Mouse (Mus musculus): ENCODE results near the gene Cd3d. TPM values are rescaled to one million over a fixed set of nuclear protein-coding genes. Genes with fewer than 3 reads are reported as not detected.
A peak's percentile ranks its signal among the peaks of the same experiment; 100 is the strongest.
"Not testable (repeated sequence)": the region's sequence is repeated elsewhere in the genome, so short reads cannot be mapped to it uniquely, and the experiment has no call there.

Gene Cd3d
- 0.45 TPM in 1 of 2 replicates, not detected in the other for polyA plus RNA-seq (2015; fragmentation: Nextera tagmentation; extraction: Ambion mirVana)

DNA sequence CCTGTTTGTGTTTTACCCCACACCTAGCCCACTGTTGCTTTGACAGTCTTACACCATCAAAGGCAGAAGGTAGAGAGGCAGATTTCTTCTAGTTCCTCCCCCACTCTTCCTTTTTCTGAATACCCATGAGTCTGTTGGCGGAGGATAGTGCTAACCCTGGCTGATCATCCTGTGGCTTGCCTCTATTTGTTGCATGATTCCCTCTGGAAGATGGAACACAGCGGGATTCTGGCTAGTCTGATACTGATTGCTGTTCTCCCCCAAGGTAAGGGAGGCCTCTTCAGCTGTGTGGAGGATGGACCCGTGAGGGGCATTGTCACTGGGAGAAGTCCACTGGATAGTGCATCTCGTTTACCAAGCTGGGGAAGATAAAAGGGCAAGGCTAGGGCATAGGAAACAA lies at the start of gene Cd3d:
Gene Cd3d (plus strand): TSS at position 111 of the 400 bp plus-strand sequence.
- no peak within 1 kb of the TSS for H3K27ac ChIP-seq (replicated peaks)
- no peak within 1 kb of the TSS for H3K4me3 ChIP-seq
- H3K4me1 ChIP-seq = no peaks in the 10 kb centered on the region
- H3K27me3 ChIP-seq (replicated peaks) = peaks cover 46% of the 10 kb centered on the region
- WGBS = 67% methylated on average over 4 of the region's 4 CpGs
- H3K9ac ChIP-seq = no peak within 1 kb of the TSS
- H3K9me3 ChIP-seq = no peaks in the 10 kb centered on the region
- no peak for ATAC-seq (ENCODE audit: extremely low read depth, insufficient number of reproducible peaks, low FRiP score, low TSS enrichment)
- H3K36me3 ChIP-seq = no peaks in the 10 kb centered on the region
- no peak within 1 kb of the TSS for H3K4me2 ChIP-seq

GRCm38 (mm10) chr9:44941756-44942155 lies 39.8 kb upstream of the Cd3d start:
- no peak overlapping the region for H3K4me2 ChIP-seq
- 61% methylated on average over 4 of the region's 4 CpGs for WGBS
- H3K36me3 ChIP-seq = peaks cover 98% of the 10 kb centered on the region

GRCm38 (mm10) chr9:44942421-44942820 lies 39.2 kb upstream of the Cd3d start:
- H3K27ac ChIP-seq (replicated peaks) = 0 out of 2 replicates have a peak overlapping the region, but pooled peaks have one; percentile 12
- H3K4me3 ChIP-seq = no peak overlapping the region
- no peak for ATAC-seq (ENCODE audit: extremely low read depth, insufficient number of reproducible peaks, low FRiP score, low TSS enrichment)
- no peak overlapping the region for H3K4me2 ChIP-seq
- H3K36me3 ChIP-seq = peaks cover 98% of the 10 kb centered on the region
- no peak overlapping the region for H3K9ac ChIP-seq
- no peaks in the 10 kb centered on the region for H3K27me3 ChIP-seq (replicated peaks)
- H3K4me1 ChIP-seq = peaks cover 7% of the 10 kb centered on the region
- H3K9me3 ChIP-seq = no peaks in the 10 kb centered on the region
- WGBS = 83% methylated on average over 4 of the region's 4 CpGs

More at GRCm38 (mm10) chr9:44941756-44942155, 39.8 kb upstream of the Cd3d start:
- Histone ChIP-seq H3K4me3 (no peak overlapping the region), H3K27me3 (replicated peaks) (no peaks in the 10 kb centered on the region), H3K4me1 (peaks cover 7% of the 10 kb centered on the region), H3K27ac (replicated peaks) (0 out of 2 replicates have a peak overlapping the region, but pooled peaks have one; percentile 12), H3K9me3 (no peaks in the 10 kb centered on the region), H3K9ac (no peak overlapping the region)
- no peak for ATAC-seq (ENCODE audit: extremely low read depth, insufficient number of reproducible peaks, low FRiP score, low TSS enrichment)

- H3K4me1 ChIP-seq = peaks cover 7% of the 10 kb centered on the region
- H3K4me2 ChIP-seq = no peak overlapping the region
- no peaks in the 10 kb centered on the region for H3K9me3 ChIP-seq
- no peak overlapping the region for H3K27ac ChIP-seq (replicated peaks)
- H3K9ac ChIP-seq = no peak overlapping the region
- H3K27me3 ChIP-seq (replicated peaks) = no peaks in the 10 kb centered on the region
- no peak for ATAC-seq (ENCODE audit: extremely low read depth, insufficient number of reproducible peaks, low FRiP score, low TSS enrichment)
- no peak overlapping the region for H3K4me3 ChIP-seq
- 86% methylated on average over 7 of the region's 7 CpGs for WGBS
- H3K36me3 ChIP-seq = peaks cover 98% of the 10 kb centered on the region
Observed at GRCm38 (mm10) chr9:44946185-44946695, 35.3 kb upstream of the Cd3d start.

DNA sequence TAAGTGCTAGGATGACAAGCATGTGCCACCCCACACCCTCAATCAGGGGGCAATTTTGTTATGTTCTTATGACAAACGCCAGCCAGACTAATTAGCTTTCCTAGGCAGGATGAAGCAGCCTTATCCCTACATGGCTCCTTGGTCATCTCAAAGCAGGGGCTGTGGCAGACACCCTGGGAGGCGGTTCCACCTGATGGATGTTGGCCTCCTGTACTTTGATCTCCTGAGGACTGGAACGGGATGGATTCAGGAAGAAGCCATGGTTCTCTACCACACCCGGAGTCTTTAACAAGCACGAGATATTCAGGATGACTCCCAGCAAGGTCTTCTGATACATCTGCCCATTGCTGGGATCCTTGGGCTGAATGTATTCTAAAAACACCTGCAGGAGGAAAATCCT lies 33.8 kb upstream of the Cd3d start:
- Histone ChIP-seq H3K4me3 (no peak overlapping the region), H3K36me3 (peaks cover 98% of the 10 kb centered on the region), H3K4me2 (no peak overlapping the region), H3K27ac (replicated peaks) (no peak overlapping the region), H3K9ac (no peak overlapping the region), H3K9me3 (no peaks in the 10 kb centered on the region), H3K27me3 (replicated peaks) (no peaks in the 10 kb centered on the region), H3K4me1 (no peaks in the 10 kb centered on the region; the same call in 1 of the 2 replicates)
- 87% methylated on average over 5 of the region's 5 CpGs for WGBS
- ATAC-seq (ENCODE audit: extremely low read depth, insufficient number of reproducible peaks, low FRiP score, low TSS enrichment) = no peak

GRCm38 (mm10) chr9:44954432-44954831 lies 27.2 kb upstream of the Cd3d start:
- no peaks in the 10 kb centered on the region for H3K27me3 ChIP-seq (replicated peaks)
- peaks cover 94% of the 10 kb centered on the region for H3K36me3 ChIP-seq

GRCm38 (mm10) chr9:44965126-44965832 lies 16.3 kb upstream of the Cd3d start, which contains the start of gene Ube4a:
Ube4a (minus strand) TSS chr9:44965600.
- H3K27me3 ChIP-seq (replicated peaks) = peaks cover 4% of the 10 kb centered on the region
- no peaks in the 10 kb centered on the region for H3K9me3 ChIP-seq
- H3K4me1 ChIP-seq = peaks cover 16% of the 10 kb centered on the region
- H3K4me2 ChIP-seq = peak within 1 kb of the TSS; percentile 95
- H3K27ac ChIP-seq (replicated peaks) = peak within 1 kb of the TSS; percentile 60
- H3K9ac ChIP-seq = peak within 1 kb of the TSS; percentile 91
- peaks cover 32% of the 10 kb centered on the region for H3K36me3 ChIP-seq
- 1% methylated on average over 39 of the region's 39 CpGs for WGBS
- H3K4me3 ChIP-seq = peak within 1 kb of the TSS; percentile 89
- ATAC-seq (ENCODE audit: extremely low read depth, insufficient number of reproducible peaks, low FRiP score, low TSS enrichment) = peak; percentile 86

More at GRCm38 (mm10) chr9:44954432-44954831, 27.2 kb upstream of the Cd3d start:
- no peak for ATAC-seq (ENCODE audit: extremely low read depth, insufficient number of reproducible peaks, low FRiP score, low TSS enrichment)
- Histone ChIP-seq H3K9me3 (no peaks in the 10 kb centered on the region), H3K4me2 (no peak overlapping the region), H3K4me3 (no peak overlapping the region), H3K27ac (replicated peaks) (no peak overlapping the region), H3K4me1 (no peaks in the 10 kb centered on the region), H3K9ac (no peak overlapping the region)
- WGBS = 88% methylated on average over 3 of the region's 3 CpGs

DNA sequence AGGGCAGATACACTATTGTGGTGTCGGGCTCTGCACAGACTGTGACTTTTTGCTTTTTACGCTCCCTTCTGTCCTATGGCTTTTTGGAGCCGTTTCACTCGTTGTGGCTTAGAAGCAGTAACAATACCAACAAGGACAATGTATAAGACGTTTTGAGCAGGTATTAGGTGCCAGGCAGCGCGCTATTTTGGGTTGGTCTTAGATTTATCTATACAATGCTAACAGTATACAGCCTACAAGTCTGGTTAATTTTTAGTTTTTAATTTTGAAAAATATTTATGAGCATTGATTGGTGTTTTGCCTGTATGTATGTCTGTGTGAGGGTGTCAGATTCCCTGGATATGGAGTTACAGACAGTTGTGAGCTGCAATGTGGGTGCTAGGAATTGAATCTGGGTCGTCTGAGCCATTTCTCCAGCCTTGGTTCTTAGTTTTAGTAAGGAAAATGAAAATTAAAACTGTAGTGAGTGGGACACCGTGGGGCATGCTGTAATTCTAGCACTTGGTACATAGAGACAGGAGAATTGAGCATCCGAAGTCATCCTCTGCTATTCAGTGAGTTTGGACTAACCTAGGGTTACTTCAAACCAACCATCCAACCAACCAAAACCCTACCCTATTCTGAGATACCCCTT lies 15.6 kb upstream of the Cd3d start:
- Histone ChIP-seq H3K27me3 (replicated peaks) (peaks cover 10% of the 10 kb centered on the region), H3K4me2 (peak overlapping the region; percentile 95), H3K9ac (peak overlapping the region; percentile 77), H3K27ac (replicated peaks) (peak overlapping the region; percentile 32), H3K9me3 (no peaks in the 10 kb centered on the region), H3K36me3 (peaks cover 25% of the 10 kb centered on the region), H3K4me1 (peaks cover 16% of the 10 kb centered on the region), H3K4me3 (peak overlapping the region; percentile 89)
- ATAC-seq (ENCODE audit: extremely low read depth, insufficient number of reproducible peaks, low FRiP score, low TSS enrichment) = no peak
- WGBS = 14% methylated on average over 10 of the region's 10 CpGs

DNA sequence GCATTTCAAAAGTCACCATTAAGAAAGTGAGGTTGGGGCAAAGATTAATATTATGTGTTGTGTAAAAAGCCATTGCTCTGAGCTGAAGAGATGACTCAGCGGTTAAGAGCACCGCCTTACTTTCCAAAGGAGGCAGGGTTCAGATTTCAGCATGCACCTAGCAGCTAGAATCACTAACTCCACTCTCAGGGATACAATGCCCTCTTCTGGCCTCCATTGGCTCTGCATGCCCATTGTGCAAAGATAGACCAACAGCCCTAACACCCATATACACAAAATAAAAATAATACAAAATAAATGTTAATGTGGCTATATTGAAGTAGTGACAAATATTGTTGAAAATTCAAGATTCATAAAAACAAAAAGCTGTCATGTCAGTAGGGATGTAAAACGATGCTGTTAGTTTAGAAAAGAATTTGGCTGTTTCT lies 14.8 kb upstream of the Cd3d start:
- ATAC-seq (ENCODE audit: extremely low read depth, insufficient number of reproducible peaks, low FRiP score, low TSS enrichment) = no peak
- no peak overlapping the region for H3K9ac ChIP-seq
- no peak overlapping the region for H3K27ac ChIP-seq (replicated peaks)
- no peak overlapping the region for H3K4me2 ChIP-seq
- H3K27me3 ChIP-seq (replicated peaks) = peaks cover 18% of the 10 kb centered on the region
- 20% methylated on average over 3 of the region's 3 CpGs for WGBS
- H3K4me3 ChIP-seq = no peak overlapping the region
- peaks cover 17% of the 10 kb centered on the region for H3K36me3 ChIP-seq
- no peaks in the 10 kb centered on the region for H3K9me3 ChIP-seq
- peaks cover 16% of the 10 kb centered on the region for H3K4me1 ChIP-seq

DNA sequence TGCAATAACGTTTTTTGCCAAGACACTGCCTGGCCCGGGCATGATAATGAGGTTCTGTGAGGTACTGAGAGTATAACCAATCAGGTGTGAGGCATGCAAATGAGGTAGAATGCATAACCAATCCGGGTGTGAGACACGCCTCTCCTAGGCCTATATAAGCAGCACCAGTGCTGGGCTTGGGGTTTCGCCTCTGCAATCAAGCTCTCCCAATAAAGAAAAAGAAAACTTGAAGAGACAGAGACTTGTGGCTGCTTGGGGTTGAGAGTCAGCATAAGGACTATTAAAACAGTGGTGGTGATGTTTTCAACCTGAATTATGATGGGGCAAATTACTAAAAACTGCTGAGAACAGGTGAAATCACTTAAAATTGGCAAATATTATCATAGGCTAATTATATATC lies 13.8 kb upstream of the Cd3d start:
- not testable (repeated sequence) for H3K27ac ChIP-seq (replicated peaks); H3K36me3 ChIP-seq; ATAC-seq (ENCODE audit: extremely low read depth, insufficient number of reproducible peaks, low FRiP score, low TSS enrichment); H3K4me2 ChIP-seq; H3K9me3 ChIP-seq; H3K4me3 ChIP-seq; H3K9ac ChIP-seq
- Histone ChIP-seq H3K4me1 (peaks cover 16% of the 10 kb centered on the region), H3K27me3 (replicated peaks) (peaks cover 25% of the 10 kb centered on the region)
- WGBS = 79% methylated on average over 5 of the region's 5 CpGs

GRCm38 (mm10) chr9:44969450-44969849 lies 12.1 kb upstream of the Cd3d start:
- 57% methylated on average over 1 of the region's 1 CpGs for WGBS
- peaks cover 42% of the 10 kb centered on the region for H3K27me3 ChIP-seq (replicated peaks)
- no peak overlapping the region for H3K4me2 ChIP-seq
- H3K4me3 ChIP-seq = no peak overlapping the region
- H3K36me3 ChIP-seq = no peaks in the 10 kb centered on the region
- no peak overlapping the region for H3K9ac ChIP-seq
- no peak for ATAC-seq (ENCODE audit: extremely low read depth, insufficient number of reproducible peaks, low FRiP score, low TSS enrichment)
- no peak overlapping the region for H3K27ac ChIP-seq (replicated peaks)
- H3K4me1 ChIP-seq = peaks cover 11% of the 10 kb centered on the region
- H3K9me3 ChIP-seq = no peaks in the 10 kb centered on the region
